18 mouse cellular contexts compared by ENCODE assay signal in the genomic region with DNA sequence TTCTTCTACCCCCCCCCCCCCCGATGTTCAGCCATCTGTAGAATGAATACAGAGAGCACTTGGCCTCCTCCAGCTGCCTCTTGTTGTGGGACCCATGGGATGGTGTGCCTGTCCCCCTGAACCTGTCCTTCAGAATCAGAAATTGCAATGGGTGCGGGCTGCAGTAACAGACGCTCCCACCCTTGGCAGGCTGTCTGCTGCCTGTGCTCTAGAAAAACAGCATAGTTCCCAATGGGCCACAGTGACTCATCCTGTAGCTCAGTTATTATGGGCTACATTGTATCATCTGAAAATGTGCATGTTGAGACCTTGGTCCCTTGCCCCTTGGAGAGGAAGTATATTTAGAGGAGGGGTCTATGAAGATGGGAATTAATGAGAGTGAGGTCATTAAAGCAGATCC.
DNase-seq lines count a peak whose midpoint lies in the region; ATAC-seq and TF ChIP-seq lines count a peak whose summit lies in the region.
"Had no signal": no experiment of that assay in that cellular context is flagged by ENCODE, and none has a peak within 500 bp of the region (broad histone marks: within the 10 kb centered on the region; RNA-seq: fewer than 3 reads in every experiment).

No protein-coding gene starts in this region.

- no peak for DNase-seq in embryonic facial prominence, embryonic 14.5 days (ENCODE audit: low spot score)
- no peak for DNase-seq in embryonic facial prominence, embryonic 10.5 days (ENCODE audit: low spot score)
- DNase-seq in layer of hippocampus, adult 11-12 months (ENCODE audit: low spot score) = peak; percentile 62
- no peak for DNase-seq in layer of hippocampus, adult 9-10 months (ENCODE audit: low spot score)
- peak; percentile 23 to 30 for DNase-seq in gastrocnemius, adult 8-10 months (ENCODE audit: low spot score in 2 of 2)
- peak; percentile 42 to 43 for DNase-seq in layer of hippocampus, adult 2 months (ENCODE audit: low spot score in 2 of 2)
- DNase-seq in liver = no peak
- DNase-seq: adrenal gland, postnatal 25 days; cerebellum, adult 9-11 months; embryo, embryonic 11 days; forebrain, postnatal 0 days; kidney, adult 9 months; spleen, adult 18-20 months had no signal

- WGBS in embryonic facial prominence, embryonic 14.5 days = 85% methylated on average over 3 of the region's 3 CpGs
- 87% methylated on average over 3 of the region's 3 CpGs for WGBS in embryonic facial prominence, embryonic 10.5 days

- TF ChIP-seq CTCF in layer of hippocampus, adult 2 months (conservative IDR thresholded peaks at IDR 0.05) = no peak

- no peaks in the 10 kb centered on the region for H3K9me3 ChIP-seq in embryonic facial prominence, embryonic 14.5 days (ENCODE audit: control insufficient read depth, low read length)
- no peaks in the 10 kb centered on the region for H3K9me3 ChIP-seq in embryonic facial prominence, embryonic 10.5 days
- H3K9me3 ChIP-seq: stomach, embryonic 15.5 days had no signal

- no peak overlapping the region for H3K27ac ChIP-seq in embryonic facial prominence, embryonic 14.5 days (replicated peaks; ENCODE audit: low read depth, low read length)
- H3K27ac ChIP-seq in embryonic facial prominence, embryonic 10.5 days (replicated peaks) = no peak overlapping the region
- peak overlapping the region; percentile 90 for H3K27ac ChIP-seq in layer of hippocampus, adult 2 months
- H3K27ac ChIP-seq: hindbrain, postnatal 0 days; liver, embryonic 12.5 days; stomach, embryonic 15.5 days had no signal

- H3K36me3 ChIP-seq in embryonic facial prominence, embryonic 14.5 days (ENCODE audit: control insufficient read depth, insufficient read depth, low read length) = no peaks in the 10 kb centered on the region
- no peaks in the 10 kb centered on the region for H3K36me3 ChIP-seq in embryonic facial prominence, embryonic 10.5 days (replicated peaks)
- H3K36me3 ChIP-seq: liver, embryonic 12.5 days; stomach, embryonic 15.5 days had no signal

- H3K4me2 ChIP-seq in embryonic facial prominence, embryonic 14.5 days (ENCODE audit: low read depth, low read length) = no peak overlapping the region
- H3K4me2 ChIP-seq: liver, embryonic 12.5 days; stomach, embryonic 15.5 days had no signal

- ATAC-seq in embryonic facial prominence, embryonic 14.5 days (ENCODE audit: low read depth) = 0 out of 2 replicates have a peak, but pooled peaks have one; percentile 50
- ATAC-seq in megakaryocyte-erythroid progenitor cell, adult 5-6 weeks (replicated peaks; ENCODE audit: low FRiP score, low TSS enrichment, poor library complexity, severe bottlenecking) = no peak
- ATAC-seq: activated CD4-positive, CD25-positive, alpha-beta regulatory T cell, adult 4 months; forebrain, postnatal 0 days; hindbrain, postnatal 0 days; liver, embryonic 12.5 days had no signal

- H3K4me1 ChIP-seq in embryonic facial prominence, embryonic 14.5 days (ENCODE audit: control insufficient read depth, insufficient read depth, low read length) = no peaks in the 10 kb centered on the region
- 0 out of 2 replicates have a peak, but pooled peaks cover 3% of the 10 kb centered on the region for H3K4me1 ChIP-seq in embryonic facial prominence, embryonic 10.5 days
- H3K4me1 ChIP-seq: liver, embryonic 12.5 days; stomach, embryonic 15.5 days had no signal

- H3K4me3 ChIP-seq in embryonic facial prominence, embryonic 14.5 days (ENCODE audit: low read depth, low read length) = no peak overlapping the region
- no peak overlapping the region for H3K4me3 ChIP-seq in embryonic facial prominence, embryonic 10.5 days
- H3K4me3 ChIP-seq in layer of hippocampus, adult 2 months = no peak overlapping the region
- H3K4me3 ChIP-seq: liver, embryonic 12.5 days; stomach, embryonic 15.5 days had no signal

- H3K9ac ChIP-seq in embryonic facial prominence, embryonic 14.5 days (ENCODE audit: low read depth, low read length) = no peak overlapping the region
- H3K9ac ChIP-seq: forebrain, postnatal 0 days; liver, embryonic 12.5 days; stomach, embryonic 15.5 days had no signal

- no peaks in the 10 kb centered on the region for H3K27me3 ChIP-seq in embryonic facial prominence, embryonic 14.5 days (replicated peaks; ENCODE audit: control insufficient read depth, insufficient read depth, low read length)
- H3K27me3 ChIP-seq in embryonic facial prominence, embryonic 10.5 days (replicated peaks; ENCODE audit: low read depth, poor library complexity, severe bottlenecking) = no peaks in the 10 kb centered on the region
- H3K27me3 ChIP-seq: liver, embryonic 12.5 days; stomach, embryonic 15.5 days had no signal

Comparison
In these comparisons a context has a peak if more than half of its experiments do, and no peak if none do; other contexts are left out.
1. DNase-seq: peak in layer of hippocampus, adult 11-12 months (single experiment), gastrocnemius, adult 8-10 months (2 of 2) and layer of hippocampus, adult 2 months (2 of 2); none in embryonic facial prominence, embryonic 14.5 days (single experiment), embryonic facial prominence, embryonic 10.5 days (single experiment), layer of hippocampus, adult 9-10 months (single experiment) and liver (single experiment).